Mouse (Mus musculus): ENCODE data around the gene Cubn. TPM values are rescaled to one million over a fixed set of nuclear protein-coding genes. Genes with fewer than 3 reads are reported as not detected.

Gene Cubn
- total RNA-seq, 2 experiments from 2014 or later = 0.19 to 0.36 TPM

GRCm38 (mm10) chr2:13486470-13486869 lies 5.1 kb downstream of the Cubn start:
- DNase-seq (ENCODE audit: low spot score in 2 of 2) = no peak

GRCm38 (mm10) chr2:13484566-13484965 lies 7.0 kb downstream of the Cubn start:
- DNase-seq (ENCODE audit: low spot score in 2 of 2) = no peak

- DNase-seq (ENCODE audit: low spot score in 2 of 2) = no peak
These were observed 10.9 kb downstream of the Cubn start for GRCm38 (mm10) chr2:13480744-13481143.

- DNase-seq (ENCODE audit: low spot score in 2 of 2) = no peak
These were observed 12.4 kb downstream of the Cubn start for GRCm38 (mm10) chr2:13479165-13479564.

- DNase-seq (ENCODE audit: low spot score in 2 of 2) = no peak
These were observed 21.5 kb downstream of the Cubn start for GRCm38 (mm10) chr2:13470108-13470507.

- DNase-seq (ENCODE audit: low spot score in 2 of 2) = no peak
These were observed 22.0 kb downstream of the Cubn start for GRCm38 (mm10) chr2:13469641-13470040.

- DNase-seq (ENCODE audit: low spot score in 2 of 2) = no peak
These were observed 24.9 kb downstream of the Cubn start for GRCm38 (mm10) chr2:13466685-13467084.

GRCm38 (mm10) chr2:13458088-13458487 lies 33.5 kb downstream of the Cubn start:
- DNase-seq (ENCODE audit: low spot score in 2 of 2) = no peak

- no peak for DNase-seq (ENCODE audit: low spot score in 2 of 2)
These were observed 34.8 kb downstream of the Cubn start for GRCm38 (mm10) chr2:13456821-13457220.

- DNase-seq (ENCODE audit: low spot score in 2 of 2) = no peak
These were observed 39.8 kb downstream of the Cubn start for GRCm38 (mm10) chr2:13451495-13452491.

GRCm38 (mm10) chr2:13450895-13451294 lies 40.7 kb downstream of the Cubn start:
- DNase-seq (ENCODE audit: low spot score in 2 of 2) = no peak

GRCm38 (mm10) chr2:13450470-13450869 lies 41.1 kb downstream of the Cubn start:
- no peak for DNase-seq (ENCODE audit: low spot score in 2 of 2)

- DNase-seq (ENCODE audit: low spot score in 2 of 2) = no peak
These were observed 46.5 kb downstream of the Cubn start for GRCm38 (mm10) chr2:13445156-13445555.

GRCm38 (mm10) chr2:13438983-13439382 lies 52.6 kb downstream of the Cubn start:
- no peak for DNase-seq (ENCODE audit: low spot score in 2 of 2)

- no peak for DNase-seq (ENCODE audit: low spot score in 2 of 2)
These were observed 53.3 kb downstream of the Cubn start for GRCm38 (mm10) chr2:13438275-13438845.

- no peak for DNase-seq (ENCODE audit: low spot score in 2 of 2)
These were observed 59.6 kb downstream of the Cubn start for GRCm38 (mm10) chr2:13432002-13432401.

GRCm38 (mm10) chr2:13421974-13422760 lies 69.4 kb downstream of the Cubn start:
- DNase-seq (ENCODE audit: low spot score in 2 of 2) = no peak

GRCm38 (mm10) chr2:13416765-13417524 lies 74.7 kb downstream of the Cubn start:
- DNase-seq (ENCODE audit: low spot score in 2 of 2) = no peak

GRCm38 (mm10) chr2:13413520-13414178 lies 78.0 kb downstream of the Cubn start:
- no peak for DNase-seq (ENCODE audit: low spot score in 2 of 2)

- no peak for DNase-seq (ENCODE audit: low spot score in 2 of 2)
These were observed 81.0 kb downstream of the Cubn start for GRCm38 (mm10) chr2:13410660-13411059.

Data from adrenal gland, adult 18-20 months (tissue).